Mouse (Mus musculus): Measurements from ENCODE around the gene Fibcd1. TPM values are rescaled to one million over a fixed set of nuclear protein-coding genes. Genes with fewer than 3 reads are reported as not detected.

Fibcd1 gene
- polyA plus RNA-seq, 1 experiment: 1.5 TPM

GRCm38 (mm10) chr2:31855991-31856390, 10.2 kb upstream of the Fibcd1 start:
- 93% methylated on average over 8 of the region's 8 CpGs for WGBS
- H3K27ac ChIP-seq (ENCODE audit: insufficient read depth, low read length): no peak overlapping the region
- TF ChIP-seq POLR2A (IDR thresholded peaks at IDR 0.05; ENCODE audit: borderline replicate concordance, insufficient read depth, low read length): no peak
- no peak for TF ChIP-seq CTCF (IDR thresholded peaks at IDR 0.05; ENCODE audit: borderline replicate concordance, insufficient read depth, low read depth, low read length)
- no peaks in the 10 kb centered on the region for H3K27me3 ChIP-seq (ENCODE audit: control insufficient read depth, insufficient read depth, low read length)
- DNase-seq: no peak
- H3K4me1 ChIP-seq (ENCODE audit: control insufficient read depth, insufficient read depth, low read length): no peaks in the 10 kb centered on the region
- H3K4me3 ChIP-seq (replicated peaks; ENCODE audit: insufficient read depth, low read depth, low read length): no peak overlapping the region

GRCm38 (mm10) chr2:31850141-31850540, 4.3 kb upstream of the Fibcd1 start:
- Histone ChIP-seq H3K27me3 (ENCODE audit: control insufficient read depth, insufficient read depth, low read length) (no peaks in the 10 kb centered on the region; the same call in 1 of the 2 replicates), H3K4me1 (ENCODE audit: control insufficient read depth, insufficient read depth, low read length) (no peaks in the 10 kb centered on the region; the same call in 1 of the 2 replicates), H3K4me3 (replicated peaks; ENCODE audit: insufficient read depth, low read depth, low read length) (no peak overlapping the region), H3K27ac (ENCODE audit: insufficient read depth, low read length) (no peak overlapping the region)
- TF ChIP-seq CTCF (IDR thresholded peaks at IDR 0.05; ENCODE audit: borderline replicate concordance, insufficient read depth, low read depth, low read length) (no peak), POLR2A (IDR thresholded peaks at IDR 0.05; ENCODE audit: borderline replicate concordance, insufficient read depth, low read length) (no peak)
- 16% methylated on average over 12 of the region's 12 CpGs for WGBS
- no peak for DNase-seq

- 47% methylated on average over 6 of the region's 6 CpGs for WGBS
- no peaks in the 10 kb centered on the region; the same call in 1 of the 2 replicates for H3K4me1 ChIP-seq (ENCODE audit: control insufficient read depth, insufficient read depth, low read length)
- DNase-seq: peak; percentile 48 to 63
- no peak overlapping the region for H3K4me3 ChIP-seq (replicated peaks; ENCODE audit: insufficient read depth, low read depth, low read length)
- no peaks in the 10 kb centered on the region; the same call in 1 of the 2 replicates for H3K27me3 ChIP-seq (ENCODE audit: control insufficient read depth, insufficient read depth, low read length)
- H3K27ac ChIP-seq (ENCODE audit: insufficient read depth, low read length): no peak overlapping the region
- TF ChIP-seq POLR2A (IDR thresholded peaks at IDR 0.05; ENCODE audit: borderline replicate concordance, insufficient read depth, low read length): no peak
- peak; percentile 76; the same call in 1 of the 2 replicates for TF ChIP-seq CTCF (IDR thresholded peaks at IDR 0.05; ENCODE audit: borderline replicate concordance, insufficient read depth, low read depth, low read length)
Observed at GRCm38 (mm10) chr2:31847908-31848307, 2.1 kb upstream of the Fibcd1 start.

- Histone ChIP-seq H3K27ac (ENCODE audit: insufficient read depth, low read length) (no peak overlapping the region), H3K4me3 (replicated peaks; ENCODE audit: insufficient read depth, low read depth, low read length) (no peak overlapping the region), H3K27me3 (ENCODE audit: control insufficient read depth, insufficient read depth, low read length) (no peaks in the 10 kb centered on the region; the same call in 1 of the 2 replicates), H3K4me1 (ENCODE audit: control insufficient read depth, insufficient read depth, low read length) (no peaks in the 10 kb centered on the region; the same call in 1 of the 2 replicates)
- no peak for TF ChIP-seq POLR2A (IDR thresholded peaks at IDR 0.05; ENCODE audit: borderline replicate concordance, insufficient read depth, low read length)
- no peak for TF ChIP-seq CTCF (IDR thresholded peaks at IDR 0.05; ENCODE audit: borderline replicate concordance, insufficient read depth, low read depth, low read length)
- peak; percentile 15 to 27 for DNase-seq
- 15% methylated on average over 35 of the region's 35 CpGs for WGBS
Observed at GRCm38 (mm10) chr2:31846692-31847660, 1.2 kb upstream of the Fibcd1 start.

- Histone ChIP-seq H3K27me3 (ENCODE audit: control insufficient read depth, insufficient read depth, low read length) (no peaks in the 10 kb centered on the region; the same call in 1 of the 2 replicates), H3K4me1 (ENCODE audit: control insufficient read depth, insufficient read depth, low read length) (no peaks in the 10 kb centered on the region; the same call in 1 of the 2 replicates), H3K27ac (ENCODE audit: insufficient read depth, low read length) (no peak overlapping the region), H3K4me3 (replicated peaks; ENCODE audit: insufficient read depth, low read depth, low read length) (peak overlapping the region; percentile 49)
- DNase-seq: peak in 1 of 2 experiments; percentile 17
- TF ChIP-seq POLR2A (IDR thresholded peaks at IDR 0.05; ENCODE audit: borderline replicate concordance, insufficient read depth, low read length) (no peak), CTCF (IDR thresholded peaks at IDR 0.05; ENCODE audit: borderline replicate concordance, insufficient read depth, low read depth, low read length) (no peak)
- 2% methylated on average over 26 of the region's 26 CpGs for WGBS
Observed at GRCm38 (mm10) chr2:31845512-31845895, 301 bp downstream of the Fibcd1 start.

- Histone ChIP-seq H3K27ac (ENCODE audit: insufficient read depth, low read length) (no peak overlapping the region), H3K4me3 (replicated peaks; ENCODE audit: insufficient read depth, low read depth, low read length) (no peak overlapping the region), H3K4me1 (ENCODE audit: control insufficient read depth, insufficient read depth, low read length) (no peaks in the 10 kb centered on the region; the same call in 1 of the 2 replicates), H3K27me3 (ENCODE audit: control insufficient read depth, insufficient read depth, low read length) (no peaks in the 10 kb centered on the region; the same call in 1 of the 2 replicates)
- no peak for DNase-seq
- WGBS: 23% methylated on average over 10 of the region's 10 CpGs
- TF ChIP-seq POLR2A (IDR thresholded peaks at IDR 0.05; ENCODE audit: borderline replicate concordance, insufficient read depth, low read length) (no peak), CTCF (IDR thresholded peaks at IDR 0.05; ENCODE audit: borderline replicate concordance, insufficient read depth, low read depth, low read length) (no peak)
Observed at GRCm38 (mm10) chr2:31844729-31845136, 1.1 kb downstream of the Fibcd1 start.

- Histone ChIP-seq H3K4me3 (replicated peaks; ENCODE audit: insufficient read depth, low read depth, low read length) (no peak overlapping the region), H3K27me3 (ENCODE audit: control insufficient read depth, insufficient read depth, low read length) (no peaks in the 10 kb centered on the region), H3K4me1 (ENCODE audit: control insufficient read depth, insufficient read depth, low read length) (no peaks in the 10 kb centered on the region; the same call in 1 of the 2 replicates), H3K27ac (ENCODE audit: insufficient read depth, low read length) (no peak overlapping the region)
- no peak for DNase-seq
- TF ChIP-seq POLR2A (IDR thresholded peaks at IDR 0.05; ENCODE audit: borderline replicate concordance, insufficient read depth, low read length) (no peak), CTCF (IDR thresholded peaks at IDR 0.05; ENCODE audit: borderline replicate concordance, insufficient read depth, low read depth, low read length) (no peak)
- WGBS: 69% methylated on average over 1 of the region's 1 CpGs
Observed at GRCm38 (mm10) chr2:31838868-31839267, 6.9 kb downstream of the Fibcd1 start.

Data from cerebellum, adult 2 months (tissue).